Mouse (Mus musculus) lung, postnatal 4 days (tissue): ENCODE data around the gene Hist1h2bk.
"Not testable (repeated sequence)": the region's sequence is repeated elsewhere in the genome, so short reads cannot be mapped to it uniquely, and the experiment has no call there.

ENCODE experiments used
- DNase-seq, 2 experiments: peaks; one replicate each; pipeline ENCODE4 v3.0.0; 2021

The Hist1h2bk gene

GRCm38 (mm10) chr13:22041651-22042567 is 6.2 kb downstream of the Hist1h2bk start:
- no peak for DNase-seq

- peak; percentile 83 to 89 for DNase-seq
These were observed 7.2 kb downstream of the Hist1h2bk start, which contains the start of the genes Hist1h2ag and Hist1h2bj for GRCm38 (mm10) chr13:22042568-22043502. Hist1h2ag (minus strand) TSS chr13:22042944. Hist1h2bj (plus strand) TSS chr13:22043214.

- no peak for DNase-seq
These were observed 8.1 kb downstream of the Hist1h2bk start for GRCm38 (mm10) chr13:22043503-22044431.

GRCm38 (mm10) chr13:22044432-22045155 is 8.9 kb downstream of the Hist1h2bk start:
- DNase-seq = no peak

GRCm38 (mm10) chr13:22045311-22045710 is 9.6 kb downstream of the Hist1h2bk start:
- no peak for DNase-seq

- no peak for DNase-seq
These were observed 13.4 kb downstream of the Hist1h2bk start for GRCm38 (mm10) chr13:22049041-22049440.

- DNase-seq = peak; percentile 34 to 37
These were observed 14.2 kb downstream of the Hist1h2bk start for GRCm38 (mm10) chr13:22049737-22050440.

GRCm38 (mm10) chr13:22050591-22051522 is 15.2 kb downstream of the Hist1h2bk start:
- DNase-seq = peak; percentile 93

- DNase-seq = no peak
These were observed 15.8 kb downstream of the Hist1h2bk start for GRCm38 (mm10) chr13:22051523-22051859.

- no peak for DNase-seq
These were observed 18.1 kb downstream of the Hist1h2bk start for GRCm38 (mm10) chr13:22053754-22054153.

- DNase-seq = no peak
These were observed 25.8 kb downstream of the Hist1h2bk start for GRCm38 (mm10) chr13:22061422-22061821.

- DNase-seq = no peak
These were observed 27.8 kb downstream of the Hist1h2bk start for GRCm38 (mm10) chr13:22063468-22063867.

GRCm38 (mm10) chr13:22084140-22084539 is 48.5 kb downstream of the Hist1h2bk start, which contains the start of gene Vmn1r188:
Vmn1r188 (plus strand) TSS chr13:22084440.
- DNase-seq = not testable (repeated sequence)
